In genomic region chr10:39261174-39262145, GRCm38 (mm10) we compare ENCODE assay signal across 10 mouse cellular contexts.
DNase-seq lines count a peak whose midpoint lies in the region; ATAC-seq lines count a peak whose summit lies in the region.
"Had no signal": no experiment of that assay in that cellular context is flagged by ENCODE, and none has a peak within 500 bp of the region (broad histone marks: within the 10 kb centered on the region; RNA-seq: fewer than 3 reads in every experiment).

No protein-coding gene starts in this region.

- no peak overlapping the region for H3K9ac ChIP-seq in limb, embryonic 15.5 days
- H3K9ac ChIP-seq: limb, embryonic 12.5 days had no signal

- H3K4me3 ChIP-seq in limb, embryonic 15.5 days, result no peak overlapping the region
- H3K4me3 ChIP-seq: limb, embryonic 12.5 days had no signal

- H3K4me1 ChIP-seq in limb, embryonic 15.5 days, result peaks cover 31% of the 10 kb centered on the region

- no peaks in the 10 kb centered on the region for H3K36me3 ChIP-seq in limb, embryonic 15.5 days
- H3K36me3 ChIP-seq: limb, embryonic 12.5 days had no signal

- peak overlapping the region; percentile 79 for H3K27ac ChIP-seq in limb, embryonic 15.5 days

- H3K9me3 ChIP-seq in limb, embryonic 15.5 days, result no peaks in the 10 kb centered on the region
- H3K9me3 ChIP-seq: limb, embryonic 12.5 days had no signal

- peak; percentile 87 for ATAC-seq in limb, embryonic 15.5 days (ENCODE audit: insufficient number of reproducible peaks, low FRiP score, low TSS enrichment, low read depth)

- H3K4me2 ChIP-seq in limb, embryonic 15.5 days, result no peak overlapping the region

- H3K27me3 ChIP-seq in limb, embryonic 15.5 days, result no peaks in the 10 kb centered on the region
- H3K27me3 ChIP-seq: limb, embryonic 12.5 days had no signal

- 42% methylated on average over 8 of the region's 8 CpGs for WGBS in limb, embryonic 15.5 days

- DNase-seq in adrenal gland, adult 2 months, result peak; percentile 52
- no peak for DNase-seq in adrenal gland, postnatal 4 days (ENCODE audit: low spot score in 2 of 2)
- peak; percentile 85 for DNase-seq in NIH3T3 (ENCODE audit: low read depth)
- peak; percentile 56 for DNase-seq in gastrocnemius, postnatal 25 days
- no peak for DNase-seq in layer of hippocampus, postnatal 10 days (ENCODE audit: low spot score in 2 of 2)
- no peak for DNase-seq in thymus, postnatal 0 days (ENCODE audit: low spot score)
- no peak for DNase-seq in right cerebral cortex, postnatal 10 days (ENCODE audit: low spot score in 2 of 2)
- DNase-seq: cerebellum, postnatal 10 days had no signal

Comparison
In these comparisons a context has a peak if more than half of its experiments do, and no peak if none do; other contexts are left out.
1. DNase-seq: peak in adrenal gland, adult 2 months (single experiment), NIH3T3 (single experiment) and gastrocnemius, postnatal 25 days (single experiment); none in adrenal gland, postnatal 4 days (0 of 2), layer of hippocampus, postnatal 10 days (0 of 2), thymus, postnatal 0 days (single experiment) and right cerebral cortex, postnatal 10 days (0 of 2).